Mouse (Mus musculus): ENCODE data around the gene Kcnj5. TPM values are rescaled to one million over a fixed set of nuclear protein-coding genes. Genes with fewer than 3 reads are reported as not detected.
A peak's percentile ranks its signal among the peaks of the same experiment; 100 is the strongest.

Gene Kcnj5
- polyA plus RNA-seq (2015; fragmentation: Nextera tagmentation; extraction: Ambion mirVana): 0.58 and 0.86 TPM in 2 replicates

DNA sequence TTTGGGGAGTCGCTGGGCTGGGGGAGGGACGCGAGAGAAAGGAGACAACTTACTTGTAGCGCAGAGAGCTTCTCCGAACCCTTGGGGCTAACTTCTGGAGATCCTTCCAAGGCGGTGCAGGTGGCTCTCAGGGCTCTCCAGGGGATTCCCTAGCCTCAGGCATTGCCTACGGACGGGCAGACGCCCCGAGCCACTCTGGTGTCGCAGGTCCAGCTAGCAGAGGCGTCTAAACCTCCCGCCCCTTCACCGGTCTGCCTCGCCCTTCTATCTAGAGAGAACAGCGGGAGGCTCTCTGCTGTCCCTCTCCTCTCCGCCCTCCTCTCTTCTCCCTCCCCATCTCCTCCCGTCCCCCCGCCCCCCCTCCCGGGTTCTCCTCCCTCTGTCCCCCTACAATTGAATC lies at the start of gene Kcnj5:
Gene Kcnj5, minus strand, starts transcription at position 300 of the 400 bp plus-strand sequence.
- H3K9ac ChIP-seq (ENCODE audit: low read depth, low read length): peak within 1 kb of the TSS; percentile 57
- H3K9me3 ChIP-seq (ENCODE audit: control insufficient read depth, low read length): no peaks in the 10 kb centered on the region
- no peak within 1 kb of the TSS for H3K27ac ChIP-seq (ENCODE audit: low read depth, low read length)
- ATAC-seq: peak; percentile 55; the same call in 1 of the 2 replicates
- peak within 1 kb of the TSS; percentile 66 for H3K4me2 ChIP-seq (ENCODE audit: low read length)
- 0% methylated on average over 18 of the region's 20 CpGs for WGBS
- peaks cover 14% of the 10 kb centered on the region for H3K4me1 ChIP-seq (ENCODE audit: control insufficient read depth, insufficient read depth, low read depth, low read length)
- peak within 1 kb of the TSS; percentile 32 for H3K4me3 ChIP-seq (ENCODE audit: low read length)
- H3K36me3 ChIP-seq (ENCODE audit: control insufficient read depth, insufficient read depth, low read length): no peaks in the 10 kb centered on the region
- H3K27me3 ChIP-seq (replicated peaks; ENCODE audit: control insufficient read depth, insufficient read depth, low read length): peaks cover 17% of the 10 kb centered on the region

DNA sequence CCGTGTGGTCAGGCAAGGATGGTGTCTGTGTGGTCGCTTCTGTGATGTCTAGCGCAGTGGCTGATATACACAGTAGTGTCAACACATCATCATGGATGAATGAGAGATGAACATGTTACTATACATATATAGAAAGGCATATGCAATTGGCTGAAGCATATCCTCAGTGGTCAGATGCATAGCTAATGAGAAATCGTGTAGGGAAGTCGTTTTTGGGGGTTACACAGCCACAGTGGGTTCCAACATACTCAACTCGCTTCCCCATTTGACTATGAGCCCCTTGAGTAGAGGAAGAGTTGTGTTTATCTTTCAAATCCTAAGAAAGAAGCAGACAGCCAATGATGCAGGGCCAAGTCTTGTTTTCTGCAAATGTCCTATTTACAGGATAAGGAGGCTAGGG lies 48.6 kb upstream of the Kcnj5 start:
- no peaks in the 10 kb centered on the region for H3K36me3 ChIP-seq (ENCODE audit: control insufficient read depth, insufficient read depth, low read length)
- H3K4me3 ChIP-seq (ENCODE audit: low read length): no peak overlapping the region
- no peaks in the 10 kb centered on the region for H3K27me3 ChIP-seq (replicated peaks; ENCODE audit: control insufficient read depth, insufficient read depth, low read length)
- 91% methylated on average over 6 of the region's 6 CpGs for WGBS
- no peak overlapping the region for H3K9ac ChIP-seq (ENCODE audit: low read depth, low read length)
- no peaks in the 10 kb centered on the region for H3K4me1 ChIP-seq (ENCODE audit: control insufficient read depth, insufficient read depth, low read depth, low read length)
- H3K9me3 ChIP-seq (ENCODE audit: control insufficient read depth, low read length): no peaks in the 10 kb centered on the region
- ATAC-seq: no peak
- H3K27ac ChIP-seq (ENCODE audit: low read depth, low read length): no peak overlapping the region
- H3K4me2 ChIP-seq (ENCODE audit: low read length): no peak overlapping the region

DNA sequence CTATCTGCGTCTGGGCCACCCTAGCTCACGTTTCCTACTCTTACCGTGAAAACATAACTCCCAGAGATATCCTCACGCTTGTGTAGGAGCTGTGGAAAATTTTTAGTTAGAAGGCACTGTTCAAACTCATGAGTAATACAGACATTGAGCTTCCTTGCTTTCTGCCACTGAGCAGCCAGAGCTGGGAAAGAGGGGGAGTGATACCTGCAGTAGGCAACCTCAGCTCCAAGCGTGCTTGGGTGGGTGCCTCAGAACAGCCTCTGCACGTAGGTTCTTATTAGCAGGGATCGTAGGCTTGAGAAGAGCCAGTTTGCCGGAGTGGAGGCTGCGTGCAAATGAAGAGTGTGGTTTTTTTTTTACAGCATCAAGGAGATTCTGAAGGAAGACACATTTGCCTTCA lies 47.6 kb upstream of the Kcnj5 start:
- no peak for ATAC-seq
- 89% methylated on average over 9 of the region's 9 CpGs for WGBS
- Histone ChIP-seq H3K36me3 (ENCODE audit: control insufficient read depth, insufficient read depth, low read length) (no peaks in the 10 kb centered on the region), H3K4me1 (ENCODE audit: control insufficient read depth, insufficient read depth, low read depth, low read length) (no peaks in the 10 kb centered on the region), H3K9me3 (ENCODE audit: control insufficient read depth, low read length) (no peaks in the 10 kb centered on the region), H3K27ac (ENCODE audit: low read depth, low read length) (no peak overlapping the region), H3K4me3 (ENCODE audit: low read length) (no peak overlapping the region), H3K27me3 (replicated peaks; ENCODE audit: control insufficient read depth, insufficient read depth, low read length) (no peaks in the 10 kb centered on the region), H3K9ac (ENCODE audit: low read depth, low read length) (no peak overlapping the region), H3K4me2 (ENCODE audit: low read length) (no peak overlapping the region)

DNA sequence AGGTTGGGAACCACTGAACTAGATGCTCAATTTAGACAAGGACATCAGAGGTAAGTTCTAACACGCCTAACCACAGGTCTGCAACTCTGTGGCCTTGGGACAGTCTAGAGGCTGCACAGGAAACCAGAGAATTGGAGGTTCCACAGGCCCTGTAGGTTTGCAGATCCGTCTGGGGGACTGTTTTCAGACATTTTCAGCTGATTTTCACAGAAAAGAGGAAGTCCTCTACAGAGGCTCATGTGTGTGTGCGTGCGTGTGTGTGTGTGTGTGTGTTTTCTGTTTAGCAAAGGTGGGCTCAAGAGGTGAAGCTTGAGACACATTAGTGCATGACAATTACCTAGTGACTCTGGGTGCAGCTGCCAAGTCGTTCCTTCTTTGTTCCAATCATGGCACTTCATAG lies 46.9 kb upstream of the Kcnj5 start:
- WGBS: 86% methylated on average over 5 of the region's 5 CpGs
- ATAC-seq: no peak
- H3K9me3 ChIP-seq (ENCODE audit: control insufficient read depth, low read length): no peaks in the 10 kb centered on the region

DNA sequence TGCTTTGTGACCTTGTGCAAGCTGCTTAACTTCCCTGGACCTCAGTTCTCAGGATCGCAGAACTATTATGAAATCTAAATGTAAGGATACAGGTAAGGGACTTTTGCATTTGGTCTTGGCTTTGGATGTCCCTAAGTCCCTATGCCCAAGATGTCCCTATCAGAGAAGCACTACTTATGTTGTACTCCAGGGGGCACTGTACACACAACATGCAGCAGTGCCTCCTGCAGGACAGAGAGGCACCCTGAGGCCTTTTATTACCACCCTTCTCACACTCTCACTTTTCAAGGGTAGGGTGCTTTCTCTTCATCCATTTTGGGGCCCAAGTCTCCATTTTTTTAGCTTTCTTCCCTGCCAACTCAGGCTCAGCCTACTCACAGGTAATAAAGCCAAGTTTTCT lies 44.0 kb upstream of the Kcnj5 start:
- no peaks in the 10 kb centered on the region for H3K9me3 ChIP-seq (ENCODE audit: control insufficient read depth, low read length)
- H3K4me3 ChIP-seq (ENCODE audit: low read length): no peak overlapping the region
- H3K27me3 ChIP-seq (replicated peaks; ENCODE audit: control insufficient read depth, insufficient read depth, low read length): no peaks in the 10 kb centered on the region
- 97% methylated on average over 1 of the region's 1 CpGs for WGBS
- H3K4me1 ChIP-seq (ENCODE audit: control insufficient read depth, insufficient read depth, low read depth, low read length): no peaks in the 10 kb centered on the region
- H3K27ac ChIP-seq (ENCODE audit: low read depth, low read length): no peak overlapping the region
- no peak overlapping the region for H3K9ac ChIP-seq (ENCODE audit: low read depth, low read length)
- ATAC-seq: no peak
- no peaks in the 10 kb centered on the region for H3K36me3 ChIP-seq (ENCODE audit: control insufficient read depth, insufficient read depth, low read length)
- no peak overlapping the region for H3K4me2 ChIP-seq (ENCODE audit: low read length)

More for the DNA sequence above, 46.9 kb upstream of the Kcnj5 start:
- Histone ChIP-seq H3K4me3 (ENCODE audit: low read length) (no peak overlapping the region), H3K27me3 (replicated peaks; ENCODE audit: control insufficient read depth, insufficient read depth, low read length) (no peaks in the 10 kb centered on the region), H3K4me1 (ENCODE audit: control insufficient read depth, insufficient read depth, low read depth, low read length) (no peaks in the 10 kb centered on the region), H3K4me2 (ENCODE audit: low read length) (no peak overlapping the region), H3K36me3 (ENCODE audit: control insufficient read depth, insufficient read depth, low read length) (no peaks in the 10 kb centered on the region), H3K27ac (ENCODE audit: low read depth, low read length) (no peak overlapping the region), H3K9ac (ENCODE audit: low read depth, low read length) (no peak overlapping the region)

DNA sequence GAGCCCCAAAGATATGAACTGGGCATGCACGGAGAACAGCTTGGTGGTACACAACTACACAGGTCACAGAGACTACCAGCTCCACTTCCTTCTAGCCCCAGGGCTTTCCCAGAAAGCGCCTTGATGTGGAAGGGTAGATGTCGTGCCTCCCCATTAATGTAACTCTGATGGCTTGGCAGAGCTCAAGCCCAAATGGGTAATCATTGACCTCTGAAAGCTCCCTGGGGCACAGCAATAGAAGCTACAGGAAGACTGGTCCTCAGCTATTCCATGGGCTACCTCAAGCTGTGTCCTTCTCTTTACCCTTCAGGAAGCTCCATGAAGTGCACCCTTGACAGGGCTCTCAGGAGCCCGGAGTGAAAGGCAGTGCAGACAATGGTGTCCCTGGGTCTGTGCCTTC lies 40.8 kb upstream of the Kcnj5 start:
- H3K4me1 ChIP-seq (ENCODE audit: control insufficient read depth, insufficient read depth, low read depth, low read length): no peaks in the 10 kb centered on the region
- H3K4me3 ChIP-seq (ENCODE audit: low read length): no peak overlapping the region
- H3K9me3 ChIP-seq (ENCODE audit: control insufficient read depth, low read length): no peaks in the 10 kb centered on the region
- H3K36me3 ChIP-seq (ENCODE audit: control insufficient read depth, insufficient read depth, low read length): no peaks in the 10 kb centered on the region
- no peak for ATAC-seq
- 81% methylated on average over 4 of the region's 4 CpGs for WGBS
- H3K9ac ChIP-seq (ENCODE audit: low read depth, low read length): no peak overlapping the region
- H3K4me2 ChIP-seq (ENCODE audit: low read length): no peak overlapping the region
- no peak overlapping the region for H3K27ac ChIP-seq (ENCODE audit: low read depth, low read length)
- H3K27me3 ChIP-seq (replicated peaks; ENCODE audit: control insufficient read depth, insufficient read depth, low read length): no peaks in the 10 kb centered on the region

DNA sequence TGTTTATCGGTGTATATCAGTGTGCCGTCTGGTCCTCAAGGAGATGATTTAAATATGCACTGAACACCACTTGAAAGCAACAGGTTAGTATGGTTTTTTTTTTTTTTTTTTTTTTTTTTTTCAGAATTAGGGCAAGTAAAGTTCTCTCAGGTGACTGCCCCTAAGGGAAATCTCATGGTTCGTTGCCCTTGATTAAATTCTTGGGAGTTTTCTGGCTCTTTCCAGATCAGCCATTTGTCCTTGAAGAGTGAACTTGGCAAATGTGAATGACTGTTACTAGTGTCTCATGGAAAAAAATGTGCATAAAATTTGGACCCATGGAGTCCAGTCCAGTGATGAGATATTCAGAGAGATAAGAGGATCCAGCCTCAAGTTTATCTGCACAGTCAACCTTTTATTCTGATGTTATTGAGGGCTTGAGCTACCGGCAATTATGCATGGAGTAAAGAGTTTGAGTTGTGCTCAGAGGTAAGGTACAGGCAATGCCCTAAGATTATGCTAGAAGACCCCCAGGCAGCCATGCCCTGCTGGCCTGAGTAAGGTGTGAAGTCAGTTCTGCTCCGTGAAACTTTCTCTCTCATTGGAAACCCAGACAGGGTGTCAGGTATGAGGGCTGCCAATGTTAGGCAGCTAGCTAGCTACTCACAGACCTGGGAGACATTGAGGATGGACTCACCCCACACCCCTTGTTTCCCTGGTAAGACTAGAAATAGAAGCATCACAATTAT lies 32.9 kb upstream of the Kcnj5 start:
- no peaks in the 10 kb centered on the region for H3K27me3 ChIP-seq (replicated peaks; ENCODE audit: control insufficient read depth, insufficient read depth, low read length)
- H3K4me2 ChIP-seq (ENCODE audit: low read length): no peak overlapping the region
- 82% methylated on average over 5 of the region's 5 CpGs for WGBS
- no peak overlapping the region for H3K4me3 ChIP-seq (ENCODE audit: low read length)
- no peak for ATAC-seq
- no peaks in the 10 kb centered on the region for H3K9me3 ChIP-seq (ENCODE audit: control insufficient read depth, low read length)
- no peak overlapping the region for H3K9ac ChIP-seq (ENCODE audit: low read depth, low read length)
- H3K4me1 ChIP-seq (ENCODE audit: control insufficient read depth, insufficient read depth, low read depth, low read length): no peaks in the 10 kb centered on the region
- H3K36me3 ChIP-seq (ENCODE audit: control insufficient read depth, insufficient read depth, low read length): no peaks in the 10 kb centered on the region
- no peak overlapping the region for H3K27ac ChIP-seq (ENCODE audit: low read depth, low read length)

DNA sequence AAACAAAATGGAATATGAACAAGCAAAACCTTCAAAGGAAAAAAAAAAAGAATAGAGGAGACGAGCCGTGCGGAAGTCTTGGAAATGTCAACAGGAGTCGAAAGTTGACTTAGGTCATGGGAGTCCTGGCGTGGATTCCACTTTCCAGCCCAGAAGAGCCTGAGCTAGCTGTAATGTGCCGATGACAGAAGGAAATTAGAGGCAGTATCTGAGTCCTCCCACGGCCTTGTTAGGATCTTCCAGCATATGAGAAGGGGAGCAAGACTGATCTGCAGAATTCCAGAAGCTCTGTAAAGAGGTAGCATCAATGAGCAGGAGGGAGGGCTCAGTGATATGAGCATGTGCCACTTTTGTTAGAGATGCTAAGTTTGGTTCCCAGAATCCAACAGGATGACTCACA lies 31.9 kb upstream of the Kcnj5 start:
- ATAC-seq: no peak
- no peak overlapping the region for H3K9ac ChIP-seq (ENCODE audit: low read depth, low read length)
- H3K4me3 ChIP-seq (ENCODE audit: low read length): no peak overlapping the region
- no peaks in the 10 kb centered on the region for H3K4me1 ChIP-seq (ENCODE audit: control insufficient read depth, insufficient read depth, low read depth, low read length)
- H3K27me3 ChIP-seq (replicated peaks; ENCODE audit: control insufficient read depth, insufficient read depth, low read length): no peaks in the 10 kb centered on the region
- H3K9me3 ChIP-seq (ENCODE audit: control insufficient read depth, low read length): no peaks in the 10 kb centered on the region
- no peak overlapping the region for H3K27ac ChIP-seq (ENCODE audit: low read depth, low read length)
- 84% methylated on average over 7 of the region's 7 CpGs for whole genome bisulfite sequencing
- H3K36me3 ChIP-seq (ENCODE audit: control insufficient read depth, insufficient read depth, low read length): no peaks in the 10 kb centered on the region
- no peak overlapping the region for H3K4me2 ChIP-seq (ENCODE audit: low read length)

DNA sequence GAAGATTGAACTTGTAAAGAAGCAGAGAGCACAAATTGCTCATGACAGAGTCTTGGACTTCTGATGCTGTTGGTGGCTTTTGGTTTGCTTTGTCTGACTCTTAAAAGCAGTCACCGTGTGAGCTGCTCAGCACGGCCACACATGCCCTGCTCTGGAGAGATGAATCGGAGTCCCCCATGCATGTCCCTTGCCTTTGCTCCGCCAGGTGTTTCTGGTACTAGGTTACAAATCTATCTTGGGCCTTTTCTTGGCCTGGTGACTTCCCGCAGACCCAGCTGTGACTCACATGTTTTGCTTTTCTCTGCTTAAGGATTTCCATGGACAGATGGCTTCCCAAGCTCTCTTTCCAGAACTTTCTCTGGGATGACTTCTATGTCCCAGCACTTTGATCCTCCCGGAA lies 29.5 kb upstream of the Kcnj5 start:
- H3K4me2 ChIP-seq (ENCODE audit: low read length): no peak overlapping the region
- H3K4me1 ChIP-seq (ENCODE audit: control insufficient read depth, insufficient read depth, low read depth, low read length): no peaks in the 10 kb centered on the region; the same call in 1 of the 2 replicates
- H3K9ac ChIP-seq (ENCODE audit: low read depth, low read length): no peak overlapping the region
- H3K36me3 ChIP-seq (ENCODE audit: control insufficient read depth, insufficient read depth, low read length): no peaks in the 10 kb centered on the region
- no peak overlapping the region for H3K4me3 ChIP-seq (ENCODE audit: low read length)
- ATAC-seq: no peak
- H3K9me3 ChIP-seq (ENCODE audit: control insufficient read depth, low read length): no peaks in the 10 kb centered on the region
- H3K27ac ChIP-seq (ENCODE audit: low read depth, low read length): no peak overlapping the region
- 96% methylated on average over 6 of the region's 6 CpGs for WGBS
- no peaks in the 10 kb centered on the region for H3K27me3 ChIP-seq (replicated peaks; ENCODE audit: control insufficient read depth, insufficient read depth, low read length)

Measured in hindbrain, embryonic 16.5 days (tissue).